Mouse (Mus musculus): ENCODE data around the gene Fam228b. TPM values are rescaled to one million over a fixed set of nuclear protein-coding genes. Genes with fewer than 3 reads are reported as not detected.
"Not testable (repeated sequence)": the region's sequence is repeated elsewhere in the genome, so short reads cannot be mapped to it uniquely, and the experiment has no call there.

Fam228b gene
- total RNA-seq (2017), result 0.79 and 3.5 TPM in 2 replicates

DNA sequence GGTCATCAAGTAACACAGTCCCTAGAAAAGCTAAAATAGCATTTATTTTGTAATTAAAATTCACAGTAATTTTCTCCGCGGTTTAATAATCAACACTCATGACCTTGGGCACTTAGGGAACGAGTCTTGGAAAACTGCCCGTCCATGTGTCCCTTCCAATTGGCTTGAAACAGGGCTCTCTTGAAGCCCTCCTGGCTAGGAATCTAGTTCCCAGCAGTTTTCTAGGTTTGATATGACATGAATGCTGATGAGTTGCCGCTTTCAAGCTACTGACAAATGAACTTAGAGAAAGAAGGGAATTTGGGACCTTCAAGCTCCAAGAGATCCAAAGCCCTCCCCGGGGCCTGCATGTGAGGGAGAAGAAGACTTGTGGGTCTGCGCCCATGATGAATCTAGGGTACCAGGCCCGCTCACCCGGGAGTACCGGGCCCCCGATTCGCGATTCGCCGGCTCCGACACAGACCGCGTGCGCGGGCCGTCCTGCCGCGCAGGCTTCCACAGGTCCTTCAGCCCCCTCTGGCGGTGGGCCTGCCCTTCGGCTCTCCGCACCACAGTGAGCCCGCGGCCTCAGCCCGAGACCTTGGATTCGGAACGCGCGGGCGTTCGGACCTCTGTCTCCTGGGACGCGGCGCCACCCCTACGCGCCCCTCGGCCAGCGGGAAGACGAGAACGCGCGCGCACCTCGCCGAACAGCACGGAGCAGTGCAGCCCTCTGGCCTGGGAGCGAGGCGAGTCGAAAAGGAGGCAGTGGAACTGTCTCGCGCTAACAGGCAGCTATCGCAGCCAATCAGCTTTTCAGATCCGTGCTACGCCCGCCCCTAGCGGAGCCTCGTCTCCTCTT, at the start of gene Fam228b, which contains the start of gene Pfn4:
Gene Fam228b (minus strand): TSS at position 776 of the 841 bp plus-strand sequence.
Gene Pfn4 (plus strand): TSS at position 531 of the 841 bp plus-strand sequence.
- ATAC-seq (replicated peaks in 1 of 2; ENCODE audit: insufficient read depth in 1 of 2, low FRiP score in 2 of 2, low TSS enrichment in 1 of 2, low read depth in 1 of 2, poor library complexity in 2 of 2, severe bottlenecking in 2 of 2), result peak; percentile 93 to 98

DNA sequence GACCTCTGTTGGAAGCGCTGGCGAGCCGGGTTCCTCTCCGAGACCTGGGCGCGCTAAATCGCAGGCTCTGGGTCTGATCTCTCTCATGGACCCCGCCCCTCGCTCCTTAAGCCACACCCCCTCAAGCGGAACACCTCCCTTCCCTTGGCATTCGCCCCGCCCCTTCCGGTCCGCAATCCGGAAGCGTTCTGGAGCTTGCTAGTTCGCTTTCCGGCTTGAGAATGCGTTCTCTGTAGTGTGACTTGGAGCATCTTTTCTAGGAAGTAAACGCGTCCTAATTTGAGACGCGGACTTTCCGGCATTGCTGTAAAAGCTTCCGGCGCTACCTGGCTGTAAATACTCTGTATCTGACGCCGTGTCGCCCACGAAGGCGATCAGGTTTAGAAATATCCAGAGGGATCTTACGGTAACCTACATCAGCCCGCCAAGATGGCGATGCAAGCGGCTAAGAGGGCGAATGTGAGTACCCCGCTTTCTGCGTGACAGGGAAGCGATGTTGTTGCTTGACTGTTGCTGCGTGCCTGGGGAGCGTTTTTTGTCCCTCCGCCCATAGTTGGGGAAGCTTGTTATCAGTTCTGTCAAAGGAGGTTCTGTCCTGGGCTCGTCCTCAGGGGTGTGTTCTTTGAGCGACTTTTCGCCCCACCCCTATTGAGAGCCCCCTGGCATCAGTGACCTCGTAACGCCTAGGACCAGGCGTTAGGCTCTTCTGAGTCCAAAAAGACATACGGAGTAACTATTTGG, 48.5 kb upstream of the Fam228b start, which contains the start of gene Sf3b6:
Gene Sf3b6 (plus strand): TSS at position 184 of the 741 bp plus-strand sequence.
- peak; percentile 95 to 98 for ATAC-seq (replicated peaks in 1 of 2; ENCODE audit: insufficient read depth in 1 of 2, low FRiP score in 2 of 2, low TSS enrichment in 1 of 2, low read depth in 1 of 2, poor library complexity in 2 of 2, severe bottlenecking in 2 of 2)

DNA sequence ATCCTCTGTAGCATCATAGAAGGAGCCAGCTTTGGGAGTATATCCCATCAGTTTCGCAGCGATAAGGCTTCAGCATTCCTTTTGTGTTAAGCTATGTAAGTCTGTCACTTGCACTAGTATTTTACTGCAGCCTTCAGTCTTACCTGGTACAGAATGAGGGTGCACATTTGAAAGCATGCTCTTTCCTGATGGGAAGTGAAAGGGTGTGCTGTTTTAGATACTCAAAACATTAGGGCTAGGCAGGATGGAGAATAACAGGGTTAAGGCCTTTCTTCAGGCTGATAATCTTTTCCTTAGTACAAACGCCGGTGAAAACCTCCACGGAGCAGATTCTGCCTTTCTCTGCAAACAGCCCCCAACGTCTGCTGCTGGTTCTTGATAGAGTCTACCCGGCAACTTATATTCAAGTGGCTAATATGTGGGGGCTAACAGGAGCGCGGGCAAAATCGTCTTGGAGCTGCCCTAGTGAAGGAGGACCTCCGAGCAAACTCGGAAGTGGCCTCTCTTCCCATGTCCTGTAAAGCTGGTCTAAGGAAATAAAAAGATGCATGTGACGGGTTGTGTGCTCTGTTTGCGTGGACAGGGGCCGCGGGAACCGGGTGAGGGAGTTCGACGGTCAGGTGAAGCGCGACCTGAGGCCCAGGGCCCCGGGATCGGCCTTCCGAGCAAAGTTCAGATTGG, 47.8 kb upstream of the Fam228b start:
- peak; percentile 22 to 38; a peak in 3 of 4 replicates for ATAC-seq (replicated peaks in 1 of 2; ENCODE audit: insufficient read depth in 1 of 2, low FRiP score in 2 of 2, low TSS enrichment in 1 of 2, low read depth in 1 of 2, poor library complexity in 2 of 2, severe bottlenecking in 2 of 2)

DNA sequence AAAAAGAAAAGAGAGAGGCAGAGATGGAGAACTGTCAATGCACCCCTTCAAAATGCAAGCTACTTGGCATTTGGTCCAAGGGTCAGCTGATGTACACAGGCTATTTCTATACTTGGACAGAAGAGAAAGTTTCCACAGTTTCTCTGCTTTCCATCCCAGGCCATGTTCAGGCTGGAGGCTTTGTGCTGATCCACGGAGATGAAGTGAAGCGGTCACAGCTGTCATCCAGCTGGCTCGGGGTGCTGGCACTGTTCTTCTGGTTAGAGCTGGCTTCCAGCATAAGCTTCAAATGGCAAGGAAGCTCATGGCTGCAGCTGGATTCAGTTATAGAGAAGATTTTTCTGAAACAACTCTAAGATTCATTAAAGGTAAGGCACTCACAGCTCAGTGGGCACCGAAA, 44.6 kb upstream of the Fam228b start:
- no peak for ATAC-seq (replicated peaks in 1 of 2; ENCODE audit: insufficient read depth in 1 of 2, low FRiP score in 2 of 2, low TSS enrichment in 1 of 2, low read depth in 1 of 2, poor library complexity in 2 of 2, severe bottlenecking in 2 of 2)

DNA sequence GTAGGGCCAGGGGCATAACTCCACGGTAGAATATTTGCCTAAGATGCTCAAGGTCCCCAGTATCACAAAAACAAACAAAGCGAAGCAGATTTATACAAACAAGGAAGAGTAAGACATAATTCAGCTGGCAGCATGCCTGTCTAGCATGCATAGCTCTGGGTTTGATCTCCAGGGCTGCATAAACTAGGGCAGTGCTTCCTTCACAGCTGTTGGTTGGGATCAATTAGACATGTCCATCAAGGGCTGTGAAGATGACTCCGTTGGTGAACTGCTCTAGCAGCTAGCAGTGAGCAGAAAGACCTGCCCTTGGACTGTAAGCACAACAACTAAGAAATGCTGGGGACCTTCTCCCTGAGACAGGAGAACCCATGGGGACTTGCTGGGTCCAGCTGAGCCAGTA, 42.6 kb upstream of the Fam228b start:
- ATAC-seq (replicated peaks in 1 of 2; ENCODE audit: insufficient read depth in 1 of 2, low FRiP score in 2 of 2, low TSS enrichment in 1 of 2, low read depth in 1 of 2, poor library complexity in 2 of 2, severe bottlenecking in 2 of 2), result no peak

DNA sequence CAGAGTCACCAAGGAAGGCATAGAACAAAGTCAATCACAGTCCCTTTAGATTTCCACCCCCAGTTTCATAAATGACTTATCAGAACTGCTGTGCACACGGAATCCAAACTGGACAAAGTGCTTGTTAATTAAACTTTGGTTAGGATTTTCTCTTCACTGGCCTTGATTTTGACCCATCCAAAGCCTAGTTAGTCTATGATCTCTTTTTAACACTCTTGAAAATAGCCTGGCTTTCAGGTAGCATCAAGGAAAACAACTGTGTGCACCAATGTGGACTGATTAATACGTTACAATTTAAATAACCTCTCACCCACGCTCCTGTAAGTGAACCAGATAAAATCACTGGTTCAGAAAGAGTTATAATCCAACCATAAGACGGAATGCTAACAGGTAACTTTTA, 42.0 kb upstream of the Fam228b start:
- ATAC-seq (replicated peaks in 1 of 2; ENCODE audit: insufficient read depth in 1 of 2, low FRiP score in 2 of 2, low TSS enrichment in 1 of 2, low read depth in 1 of 2, poor library complexity in 2 of 2, severe bottlenecking in 2 of 2), result no peak

DNA sequence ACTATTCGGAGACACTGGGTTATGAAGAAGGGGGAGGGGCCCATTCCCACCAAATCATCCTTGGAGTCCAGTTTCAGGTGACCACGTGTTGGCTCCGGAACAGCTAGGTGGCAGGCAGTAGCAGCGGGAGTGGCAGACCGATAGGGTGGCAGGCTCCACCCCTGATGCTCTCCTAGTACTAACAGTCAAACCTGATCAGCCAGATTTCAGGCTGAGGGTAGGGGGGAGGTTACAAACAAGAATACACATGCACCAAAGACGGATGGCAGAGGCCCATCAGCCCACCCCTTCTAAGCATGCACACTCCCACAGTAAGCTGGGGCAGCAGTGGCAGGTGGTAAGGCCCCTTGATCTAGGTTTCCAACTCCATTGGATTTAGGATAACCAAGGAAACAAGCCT, 28.4 kb upstream of the Fam228b start:
- not testable (repeated sequence) for ATAC-seq (replicated peaks in 1 of 2; ENCODE audit: insufficient read depth in 1 of 2, low FRiP score in 2 of 2, low TSS enrichment in 1 of 2, low read depth in 1 of 2, poor library complexity in 2 of 2, severe bottlenecking in 2 of 2)

DNA sequence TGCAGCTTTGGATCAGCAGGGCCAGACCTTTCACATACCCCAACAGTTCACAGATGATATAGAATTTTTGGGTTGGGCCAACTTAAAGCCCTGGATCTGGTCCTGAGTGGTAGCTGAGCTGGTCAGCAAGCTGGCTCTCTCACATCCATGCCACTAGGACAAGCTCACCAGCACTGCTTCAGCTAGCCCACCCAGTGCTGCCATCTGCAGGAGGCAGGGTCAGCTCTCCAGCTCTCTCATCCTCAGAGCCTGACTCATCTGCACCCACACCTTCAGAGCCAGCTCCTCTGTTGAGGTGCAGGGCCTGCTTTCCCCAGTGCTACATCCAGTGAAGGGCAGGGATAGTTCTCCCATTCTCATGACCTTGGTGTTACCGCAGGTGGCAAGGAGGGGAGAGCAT, 24.7 kb upstream of the Fam228b start:
- ATAC-seq (replicated peaks in 1 of 2; ENCODE audit: insufficient read depth in 1 of 2, low FRiP score in 2 of 2, low TSS enrichment in 1 of 2, low read depth in 1 of 2, poor library complexity in 2 of 2, severe bottlenecking in 2 of 2), result no peak

DNA sequence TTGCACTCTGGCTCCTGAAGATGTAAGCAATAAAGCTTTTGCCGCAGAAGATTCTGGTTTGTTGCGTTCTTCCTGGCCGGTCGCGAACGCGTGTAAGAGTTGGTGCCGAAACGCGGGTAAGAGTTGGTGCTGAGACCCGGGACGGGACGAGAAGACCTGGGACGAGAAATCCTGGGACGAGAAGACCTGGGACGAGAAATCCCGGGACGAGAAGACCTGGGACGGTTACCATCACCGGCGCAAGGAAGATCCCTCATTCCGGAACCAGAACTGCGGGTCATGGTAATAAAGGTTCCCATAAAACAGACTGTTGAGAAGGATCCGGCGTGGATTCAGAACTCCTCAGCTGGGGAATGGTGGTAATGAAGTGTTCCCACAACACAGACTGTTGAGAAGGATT, 19.1 kb upstream of the Fam228b start:
- not testable (repeated sequence) for ATAC-seq (replicated peaks in 1 of 2; ENCODE audit: insufficient read depth in 1 of 2, low FRiP score in 2 of 2, low TSS enrichment in 1 of 2, low read depth in 1 of 2, poor library complexity in 2 of 2, severe bottlenecking in 2 of 2)

DNA sequence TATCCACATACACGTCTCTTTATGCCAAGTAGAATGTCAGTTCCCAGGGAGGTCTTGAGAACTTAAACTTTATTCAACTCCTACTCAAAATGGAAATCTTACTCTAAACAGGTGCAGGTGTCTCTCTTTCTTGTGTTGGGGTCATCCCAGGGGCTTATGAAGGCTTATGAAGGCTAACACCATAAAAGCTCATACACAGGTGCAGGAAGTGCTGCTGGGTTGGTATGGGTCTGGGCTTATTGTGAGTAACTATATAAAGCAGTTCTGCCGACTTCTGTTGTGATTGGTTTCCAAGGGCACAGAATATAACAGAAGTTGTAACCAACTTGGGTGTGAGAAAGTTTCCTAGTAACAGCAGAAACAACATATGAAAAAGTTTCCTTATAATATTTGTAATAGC, 15.4 kb upstream of the Fam228b start:
- no peak for ATAC-seq (replicated peaks in 1 of 2; ENCODE audit: insufficient read depth in 1 of 2, low FRiP score in 2 of 2, low TSS enrichment in 1 of 2, low read depth in 1 of 2, poor library complexity in 2 of 2, severe bottlenecking in 2 of 2)

DNA sequence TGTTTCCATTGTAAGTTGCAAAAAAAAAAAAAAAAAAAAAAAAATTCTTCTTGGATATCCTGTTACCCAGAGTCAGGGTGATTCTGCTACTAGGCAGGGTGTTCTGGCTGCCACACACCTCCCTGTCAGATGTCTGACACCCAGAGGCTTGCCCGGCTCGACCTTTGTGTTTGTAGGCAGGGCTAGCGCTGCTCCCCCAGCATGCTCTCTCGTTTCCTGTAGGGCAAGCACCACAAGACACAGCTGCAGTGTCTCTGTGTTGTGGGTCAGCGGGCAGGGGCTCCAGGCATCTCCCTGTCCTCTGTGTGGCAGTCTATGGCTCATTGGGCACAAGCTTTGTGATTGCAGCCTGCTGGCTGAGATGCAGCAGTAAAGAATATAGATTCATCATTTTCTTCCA, 14.5 kb upstream of the Fam228b start:
- no peak for ATAC-seq (replicated peaks in 1 of 2; ENCODE audit: insufficient read depth in 1 of 2, low FRiP score in 2 of 2, low TSS enrichment in 1 of 2, low read depth in 1 of 2, poor library complexity in 2 of 2, severe bottlenecking in 2 of 2)

DNA sequence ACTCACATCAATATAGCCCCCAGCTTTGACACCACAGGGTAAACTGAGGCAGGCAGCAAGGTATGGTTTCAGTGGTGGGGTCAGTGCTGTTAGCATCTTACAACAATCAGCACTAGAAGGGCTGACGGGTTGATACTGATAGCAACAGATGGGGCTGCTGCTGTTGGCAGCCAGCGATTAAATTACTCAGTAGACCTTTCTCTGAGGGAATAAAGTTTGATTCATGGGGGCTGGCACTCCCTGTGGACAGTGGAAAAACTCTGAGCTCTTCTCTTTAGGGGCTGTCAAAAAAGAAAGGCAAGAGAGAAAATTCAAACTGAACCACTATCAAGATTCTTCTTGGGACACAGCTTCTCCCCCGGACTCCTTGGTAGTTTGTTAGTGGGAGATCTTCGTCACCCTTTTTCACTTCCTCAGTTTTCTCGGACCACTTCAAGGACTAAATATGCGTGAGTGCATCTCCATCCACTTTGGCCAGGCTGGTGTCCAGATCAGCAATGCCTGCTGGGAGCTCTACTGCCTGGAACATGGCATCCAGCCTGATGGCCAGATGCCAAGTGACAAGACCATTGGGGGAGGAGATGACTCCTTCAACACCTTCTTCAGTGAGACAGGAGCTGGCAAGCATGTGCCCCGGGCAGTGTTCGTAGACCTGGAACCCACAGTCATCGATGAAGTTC, 12.8 kb upstream of the Fam228b start:
- ATAC-seq (replicated peaks in 1 of 2; ENCODE audit: insufficient read depth in 1 of 2, low FRiP score in 2 of 2, low TSS enrichment in 1 of 2, low read depth in 1 of 2, poor library complexity in 2 of 2, severe bottlenecking in 2 of 2), result not testable (repeated sequence)

DNA sequence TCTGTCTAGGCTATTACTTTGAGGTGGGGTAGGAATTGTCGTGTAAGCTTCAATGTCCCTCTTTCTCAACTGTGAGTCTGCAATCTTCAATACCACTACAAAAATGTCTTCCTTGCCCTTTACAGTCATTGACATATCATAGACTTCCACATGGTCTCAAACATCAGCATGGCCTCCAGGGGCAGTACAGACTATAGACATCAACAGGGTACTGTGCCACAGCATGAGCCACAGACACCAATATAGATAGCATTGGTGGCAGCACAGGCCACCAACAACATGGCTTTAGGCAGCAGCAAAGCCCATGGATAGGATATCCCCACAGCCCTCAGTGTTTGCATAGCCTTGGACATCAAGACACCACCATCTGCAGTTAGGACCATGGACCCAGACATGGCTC, 12.2 kb upstream of the Fam228b start:
- ATAC-seq (replicated peaks in 1 of 2; ENCODE audit: insufficient read depth in 1 of 2, low FRiP score in 2 of 2, low TSS enrichment in 1 of 2, low read depth in 1 of 2, poor library complexity in 2 of 2, severe bottlenecking in 2 of 2), result no peak

DNA sequence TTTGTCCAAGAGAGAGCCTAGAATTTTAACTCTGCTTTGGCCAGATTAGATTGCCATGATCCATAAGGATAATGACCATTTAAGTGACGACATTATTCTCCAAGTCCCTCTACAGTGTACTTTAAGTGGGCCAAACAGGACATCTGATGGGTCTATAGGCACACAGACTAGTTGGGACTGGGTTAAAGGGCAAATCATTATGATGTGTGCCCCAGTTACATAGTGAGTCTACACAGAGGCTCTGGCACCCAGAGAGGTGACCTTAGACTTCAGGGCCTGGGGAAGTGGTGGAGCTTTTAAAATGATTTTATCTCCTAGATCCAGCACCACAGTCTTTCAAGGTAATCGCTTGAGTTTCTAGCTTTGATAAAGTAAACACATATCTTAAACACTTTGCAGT, 11.2 kb upstream of the Fam228b start:
- no peak for ATAC-seq (replicated peaks in 1 of 2; ENCODE audit: insufficient read depth in 1 of 2, low FRiP score in 2 of 2, low TSS enrichment in 1 of 2, low read depth in 1 of 2, poor library complexity in 2 of 2, severe bottlenecking in 2 of 2)

DNA sequence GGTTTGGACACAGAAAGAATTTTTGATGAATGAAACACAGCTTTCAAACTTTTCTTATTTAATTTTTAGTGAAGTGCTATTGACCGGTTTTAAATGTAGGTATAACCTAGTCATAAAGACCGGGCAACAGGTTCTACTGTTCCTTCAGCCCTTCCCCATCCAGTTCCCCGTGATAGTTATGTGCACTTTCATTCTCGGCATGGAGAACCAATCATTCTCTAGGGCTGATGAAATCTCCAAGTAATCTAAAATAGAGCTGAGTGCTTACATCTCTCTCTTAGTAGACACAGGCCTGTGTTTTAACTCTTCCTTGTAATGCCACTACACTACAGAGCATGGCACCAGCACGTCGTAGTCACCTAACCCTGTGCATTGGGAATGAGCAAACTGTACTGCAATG, 8.7 kb upstream of the Fam228b start:
- no peak for ATAC-seq (replicated peaks in 1 of 2; ENCODE audit: insufficient read depth in 1 of 2, low FRiP score in 2 of 2, low TSS enrichment in 1 of 2, low read depth in 1 of 2, poor library complexity in 2 of 2, severe bottlenecking in 2 of 2)

DNA sequence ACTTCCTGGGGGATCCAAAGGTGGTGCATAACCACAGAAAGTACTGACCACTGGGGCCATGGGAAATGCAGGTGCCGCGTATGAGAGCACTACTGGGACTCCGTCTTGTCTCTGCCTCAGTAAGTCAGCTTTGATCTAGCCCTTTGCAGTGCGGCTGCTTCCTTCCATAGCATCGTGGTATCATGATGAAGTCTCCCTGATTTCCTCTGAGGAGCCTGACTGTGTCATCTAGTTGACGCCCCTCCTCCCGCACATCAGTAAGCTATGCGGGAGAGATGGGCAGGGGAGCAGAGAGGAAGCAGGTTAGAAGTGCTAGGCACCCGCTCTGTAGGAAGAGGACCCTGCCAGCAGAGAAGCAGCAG, 6.5 kb upstream of the Fam228b start:
- peak in 1 of 2 experiments; percentile 25; a peak in 1 of 4 replicates for ATAC-seq (replicated peaks in 1 of 2; ENCODE audit: insufficient read depth in 1 of 2, low FRiP score in 2 of 2, low TSS enrichment in 1 of 2, low read depth in 1 of 2, poor library complexity in 2 of 2, severe bottlenecking in 2 of 2)

DNA sequence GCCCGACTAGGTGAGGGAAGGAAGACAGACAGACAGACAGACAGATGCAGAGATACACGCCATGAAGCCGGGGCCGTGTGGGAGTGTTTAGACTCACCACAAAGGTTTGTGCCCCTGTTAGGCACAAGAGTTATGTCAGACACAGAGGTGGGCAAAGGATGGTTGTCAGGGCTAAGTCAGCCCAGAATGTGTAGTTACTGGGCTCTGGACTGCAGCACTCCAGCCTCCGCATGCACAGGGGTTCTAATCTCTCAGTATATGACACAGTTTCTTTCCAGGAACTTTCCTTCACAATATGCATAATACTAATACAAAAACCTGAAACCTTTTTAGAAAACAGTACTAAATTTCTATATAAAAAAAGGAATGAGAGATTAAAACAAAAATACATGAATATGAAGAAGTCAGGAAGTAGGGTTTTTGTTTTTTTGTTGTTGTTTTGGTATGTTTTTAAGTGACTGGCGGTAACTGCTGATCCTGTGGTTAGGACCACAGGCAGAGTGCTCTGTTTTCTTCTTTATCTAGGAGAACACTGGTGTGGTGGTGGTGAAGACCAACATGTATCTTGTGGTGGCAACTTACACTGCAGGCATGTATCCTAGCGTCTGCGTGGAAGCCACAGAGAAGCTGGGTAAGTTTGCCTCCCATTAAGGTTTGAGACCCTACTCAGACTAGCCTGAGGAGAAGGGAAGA, 6.0 kb upstream of the Fam228b start:
- peak in 1 of 2 experiments; percentile 36; a peak in 1 of 4 replicates for ATAC-seq (replicated peaks in 1 of 2; ENCODE audit: insufficient read depth in 1 of 2, low FRiP score in 2 of 2, low TSS enrichment in 1 of 2, low read depth in 1 of 2, poor library complexity in 2 of 2, severe bottlenecking in 2 of 2)

All from hematopoietic stem cell, adult 5-6 weeks (primary cell).